Mouse (Mus musculus): ENCODE measurements around the gene Sidt1.
"Not testable (repeated sequence)": the region's sequence is repeated elsewhere in the genome, so short reads cannot be mapped to it uniquely, and the experiment has no call there.

Gene Sidt1

GRCm38 (mm10) chr16:44303822-44304221 lies 29.2 kb downstream of the Sidt1 start:
- no peak for DNase-seq (ENCODE audit: low read depth in 1 of 2, low spot score in 2 of 2)

GRCm38 (mm10) chr16:44302126-44302892 lies 30.7 kb downstream of the Sidt1 start:
- no peak for DNase-seq (ENCODE audit: low read depth in 1 of 2, low spot score in 2 of 2)

GRCm38 (mm10) chr16:44299438-44300093 lies 33.4 kb downstream of the Sidt1 start:
- DNase-seq (ENCODE audit: low read depth in 1 of 2, low spot score in 2 of 2) = no peak

- DNase-seq (ENCODE audit: low read depth in 1 of 2, low spot score in 2 of 2) = no peak
Observed at GRCm38 (mm10) chr16:44293960-44294359, 39.0 kb downstream of the Sidt1 start.

- not testable (repeated sequence) for DNase-seq (ENCODE audit: low read depth in 1 of 2, low spot score in 2 of 2)
Observed at GRCm38 (mm10) chr16:44292681-44293080, 40.3 kb downstream of the Sidt1 start.

GRCm38 (mm10) chr16:44289004-44289648 lies 43.9 kb downstream of the Sidt1 start:
- DNase-seq (ENCODE audit: low read depth in 1 of 2, low spot score in 2 of 2) = no peak

- no peak for DNase-seq (ENCODE audit: low read depth in 1 of 2, low spot score in 2 of 2)
Observed at GRCm38 (mm10) chr16:44287356-44287950, 45.5 kb downstream of the Sidt1 start.

GRCm38 (mm10) chr16:44282614-44283325 lies 50.2 kb downstream of the Sidt1 start:
- no peak for DNase-seq (ENCODE audit: low read depth in 1 of 2, low spot score in 2 of 2)

GRCm38 (mm10) chr16:44282036-44282435 lies 51.0 kb downstream of the Sidt1 start:
- no peak for DNase-seq (ENCODE audit: low read depth in 1 of 2, low spot score in 2 of 2)

DNA sequence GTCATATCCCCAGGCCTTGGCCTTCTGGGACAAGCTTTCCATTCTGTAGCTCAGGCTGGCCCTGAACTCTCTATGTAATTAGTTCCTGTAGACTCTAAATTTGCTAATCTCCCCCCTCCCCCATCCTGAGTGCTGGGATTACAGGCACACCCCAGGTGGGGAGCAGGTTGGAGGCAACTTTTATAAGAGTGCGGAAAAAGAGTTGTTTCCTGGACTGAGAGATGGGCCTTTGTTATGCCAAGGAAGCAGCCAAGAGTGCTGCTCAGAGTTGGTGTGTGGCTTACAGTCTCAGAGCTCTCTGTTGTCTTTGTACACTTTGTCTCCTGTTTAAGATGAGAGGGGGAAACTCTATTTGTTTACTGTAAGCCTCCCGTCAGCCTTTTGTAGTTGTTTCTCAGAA lies 52.2 kb downstream of the Sidt1 start:
- no peak for DNase-seq (ENCODE audit: low read depth in 1 of 2, low spot score in 2 of 2)

DNA sequence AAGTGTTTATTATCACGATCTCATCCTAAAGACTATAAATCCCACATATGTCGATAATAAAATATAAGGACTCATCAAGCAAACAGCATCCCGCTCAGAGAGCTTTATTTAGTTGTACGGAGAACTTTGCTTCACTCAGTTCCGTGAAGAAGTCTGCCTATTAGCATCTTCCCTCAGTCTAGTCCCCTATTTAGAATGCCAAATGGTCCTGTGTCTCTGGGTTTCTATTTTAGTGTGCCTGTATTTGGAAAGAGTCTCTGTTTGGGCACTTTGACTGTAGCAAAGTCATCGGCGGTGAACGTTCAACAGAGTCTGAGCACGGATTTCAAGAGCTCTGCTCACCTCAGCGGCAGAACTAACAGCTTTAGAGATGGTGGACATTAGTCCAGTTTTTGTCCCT lies 55.8 kb downstream of the Sidt1 start:
- no peak for DNase-seq (ENCODE audit: low read depth in 1 of 2, low spot score in 2 of 2)

DNA sequence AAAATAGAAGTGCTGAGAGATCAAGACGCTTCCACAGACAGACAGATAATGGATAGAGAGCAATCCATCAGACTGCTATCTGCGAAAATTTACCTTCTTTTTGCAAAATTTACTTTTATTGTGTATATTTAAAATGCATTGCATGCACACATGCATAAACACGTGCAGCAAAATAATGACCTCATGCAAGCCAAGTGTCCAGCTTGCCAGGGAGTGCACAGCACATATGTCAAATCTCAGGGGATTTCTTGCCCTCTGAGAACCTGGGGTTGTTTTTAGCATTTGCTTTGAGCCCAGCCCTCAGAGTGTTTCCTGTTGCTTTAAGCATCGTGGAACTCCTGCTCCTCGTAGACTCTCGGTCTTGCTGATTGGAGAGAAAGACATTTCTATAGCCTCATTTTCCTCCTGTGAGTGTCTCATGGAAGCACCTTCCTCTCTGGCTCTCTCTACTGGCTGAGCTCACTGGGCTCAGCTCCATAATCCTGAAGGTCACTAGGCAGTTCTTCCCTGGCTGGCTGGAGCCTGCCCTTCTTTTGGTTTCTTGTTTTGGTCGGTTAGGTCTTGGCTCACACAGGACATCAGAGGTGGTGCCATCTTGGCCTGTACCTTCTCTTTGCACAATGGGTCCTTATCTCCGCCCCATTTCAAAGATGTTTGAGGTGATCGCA lies 61.5 kb downstream of the Sidt1 start:
- DNase-seq (ENCODE audit: low read depth in 1 of 2, low spot score in 2 of 2) = no peak

DNA sequence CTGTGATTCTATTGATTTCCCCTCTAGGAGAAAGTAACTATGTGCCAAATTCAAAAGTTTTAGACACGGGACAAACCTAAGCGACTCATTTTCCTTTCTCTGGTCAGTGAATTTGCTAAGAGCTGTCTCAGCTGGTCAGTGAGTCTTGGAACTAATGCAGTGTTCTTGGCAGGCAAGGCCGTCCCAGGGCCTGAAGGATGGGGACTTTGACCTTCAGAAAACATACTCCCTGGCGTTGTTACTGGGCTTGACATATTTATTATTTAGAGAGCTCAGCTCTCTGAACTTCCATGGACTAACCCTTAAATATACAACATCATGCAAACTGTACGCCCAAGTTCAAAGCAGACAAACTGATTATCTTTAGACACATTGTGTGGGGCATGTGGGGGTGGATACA lies 62.4 kb downstream of the Sidt1 start:
- no peak for DNase-seq (ENCODE audit: low read depth in 1 of 2, low spot score in 2 of 2)

GRCm38 (mm10) chr16:44269578-44269977 lies 63.4 kb downstream of the Sidt1 start:
- DNase-seq (ENCODE audit: low read depth in 1 of 2, low spot score in 2 of 2) = no peak

GRCm38 (mm10) chr16:44268541-44269215 lies 64.3 kb downstream of the Sidt1 start:
- DNase-seq (ENCODE audit: low read depth in 1 of 2, low spot score in 2 of 2) = no peak

- DNase-seq (ENCODE audit: low read depth in 1 of 2, low spot score in 2 of 2) = no peak
Observed at GRCm38 (mm10) chr16:44265562-44265961, 67.4 kb downstream of the Sidt1 start.

GRCm38 (mm10) chr16:44264916-44265315 lies 68.1 kb downstream of the Sidt1 start:
- DNase-seq (ENCODE audit: low read depth in 1 of 2, low spot score in 2 of 2) = no peak

DNA sequence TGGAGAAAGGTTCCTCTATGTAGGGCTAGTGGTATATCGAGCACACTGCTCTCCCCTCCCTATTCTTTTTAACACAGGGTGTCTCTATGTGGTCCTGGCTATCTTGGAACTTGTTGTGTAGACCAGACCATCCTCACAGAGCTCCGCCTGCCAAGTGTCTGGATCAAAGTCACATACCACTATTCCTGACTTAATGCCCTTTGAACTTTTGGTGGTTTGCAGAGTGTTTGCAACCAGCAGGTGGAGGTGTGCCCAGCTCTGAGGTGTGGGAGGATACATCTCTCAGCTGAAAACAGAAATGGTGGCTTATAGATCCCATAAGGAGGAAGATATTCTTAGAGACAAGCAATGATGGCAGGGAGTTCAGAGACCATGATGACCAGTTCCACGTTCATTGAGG lies 75.5 kb downstream of the Sidt1 start:
- no peak for DNase-seq (ENCODE audit: low read depth in 1 of 2, low spot score in 2 of 2)

GRCm38 (mm10) chr16:44254698-44255097 lies 78.3 kb downstream of the Sidt1 start:
- DNase-seq (ENCODE audit: low read depth in 1 of 2, low spot score in 2 of 2) = no peak

All from monocyte, adult 2 months (primary cell).